In genomic region chr10:81195300-81195699, GRCm38 (mm10) we compare ENCODE assay signal across 15 mouse cellular contexts. TPM values are rescaled to one million over a fixed set of nuclear protein-coding genes. Genes with fewer than 3 reads are reported as not detected.
DNase-seq lines count a peak whose midpoint lies in the region; ATAC-seq and TF ChIP-seq lines count a peak whose summit lies in the region.
"Had no signal": no experiment of that assay in that cellular context is flagged by ENCODE, and none has a peak within 500 bp of the region (broad histone marks: within the 10 kb centered on the region; RNA-seq: fewer than 3 reads in every experiment).

No protein-coding gene starts in this region.

- H3K4me1 ChIP-seq in CH12.LX (ENCODE audit: control insufficient read depth in 1 of 2, insufficient read depth in 2 of 2), result peaks cover 31 to 62% of the 10 kb centered on the region in 2 experiments
- peaks cover 69% of the 10 kb centered on the region for H3K4me1 ChIP-seq in heart, embryonic 13.5 days
- peaks cover 22% of the 10 kb centered on the region for H3K4me1 ChIP-seq in limb, embryonic 14.5 days (ENCODE audit: control insufficient read depth, insufficient read depth, low read length)

- WGBS in heart, embryonic 13.5 days, result 34% methylated on average over 4 of the region's 4 CpGs
- WGBS in limb, embryonic 14.5 days, result 65% methylated on average over 4 of the region's 4 CpGs

- peaks cover 8 to 14% of the 10 kb centered on the region in 2 experiments for H3K36me3 ChIP-seq in CH12.LX (replicated peaks in 1 of 2; ENCODE audit: control insufficient read depth in 1 of 2, insufficient read depth in 1 of 2, low read length in 1 of 2)
- peaks cover 15% of the 10 kb centered on the region for H3K36me3 ChIP-seq in heart, embryonic 13.5 days
- H3K36me3 ChIP-seq in limb, embryonic 14.5 days (ENCODE audit: control insufficient read depth, insufficient read depth, low read length), result peaks cover 10% of the 10 kb centered on the region

- no peak overlapping the region for H3K9ac ChIP-seq in CH12.LX (ENCODE audit: insufficient read depth, low read depth)
- peak overlapping the region; percentile 97 for H3K9ac ChIP-seq in heart, embryonic 13.5 days
- no peak overlapping the region for H3K9ac ChIP-seq in limb, embryonic 14.5 days (ENCODE audit: low read depth, low read length, severe bottlenecking)
- H3K9ac ChIP-seq: liver, embryonic 14.5 days had no signal

- no peak for TF ChIP-seq EP300 in CH12.LX (IDR thresholded peaks at IDR 0.05; ENCODE audit: low read length)

- dilution Hi-C loops in CH12.LX (cut with MboI; ENCODE audit: extremely low pct_ligation_motif_present, extremely low pct_unique_long_range_greater_than_20kb, low sequenced_read_pairs), result no loop called here

- DNase-seq in gastrocnemius, postnatal 25 days, result peak; percentile 82
- DNase-seq in gastrocnemius, postnatal 10 days, result no peak
- DNase-seq in CH12.LX (ENCODE audit: extremely low read depth), result no peak
- no peak for DNase-seq in limb, embryonic 14.5 days (ENCODE audit: low spot score)
- no peak for DNase-seq in urinary bladder, postnatal 14 days (ENCODE audit: low spot score)
- DNase-seq in frontal cortex, postnatal 25 days (ENCODE audit: low spot score in 2 of 2), result no peak
- DNase-seq: adrenal gland, adult 2 months; thymus, postnatal 25 days had no signal

- no peak for ATAC-seq in heart, embryonic 13.5 days (ENCODE audit: extremely low read depth, insufficient number of reproducible peaks, low FRiP score, low TSS enrichment)
- no peak for ATAC-seq in limb, embryonic 14.5 days (ENCODE audit: low FRiP score, low read depth)
- ATAC-seq: inflammation-experienced regulatory T-cells, adult 6 months had no signal

- H3K27ac ChIP-seq in CH12.LX (ENCODE audit: insufficient read depth, low read depth), result 0 out of 2 replicates have a peak overlapping the region, but pooled peaks have one; percentile 4
- peak overlapping the region; percentile 99 for H3K27ac ChIP-seq in heart, embryonic 13.5 days (replicated peaks)
- no peak overlapping the region for H3K27ac ChIP-seq in limb, embryonic 14.5 days (replicated peaks; ENCODE audit: low read depth, low read length)
- H3K27ac ChIP-seq: liver, embryonic 14.5 days had no signal

- peak overlapping the region; percentile 87; the same call in 1 of the 2 replicates for H3K4me2 ChIP-seq in CH12.LX (ENCODE audit: insufficient read depth, low read depth, poor library complexity, severe bottlenecking)
- peak overlapping the region; percentile 75 for H3K4me2 ChIP-seq in heart, embryonic 13.5 days
- H3K4me2 ChIP-seq in limb, embryonic 14.5 days (replicated peaks; ENCODE audit: low read depth, low read length, severe bottlenecking), result no peak overlapping the region

- in situ Hi-C loops in CH12.LX (cut with MboI; ENCODE audit: low pct_ligation_motif_present, low pct_unique_long_range_greater_than_20kb, low sequenced_read_pairs), result loop anchor here (5.0 to 10.0 kb wide), 2 partner anchors 92 to 160 kb away; partner anchors contain the start of genes Hmg20b and Mfsd12

- no peak for TF ChIP-seq POLR2A in CH12.LX (IDR thresholded peaks at IDR 0.05; ENCODE audit: low read depth, low read length)
- no peak for TF ChIP-seq POLR2A in limb, embryonic 14.5 days (IDR thresholded peaks at IDR 0.05; ENCODE audit: borderline replicate concordance, extremely low read depth, insufficient read depth, insufficient read length)

- TF ChIP-seq RAD21 in CH12.LX (IDR thresholded peaks at IDR 0.05; ENCODE audit: low read depth, low read length), result no peak

- no peak for TF ChIP-seq CTCF in CH12.LX (conservative IDR thresholded peaks at IDR 0.05 in 1 of 2, IDR thresholded peaks at IDR 0.05 in 1 of 2; ENCODE audit: low read depth in 2 of 2, low read length in 2 of 2)

- no peaks in the 10 kb centered on the region for H3K79me2 ChIP-seq in CH12.LX (replicated peaks; ENCODE audit: control insufficient read depth, extremely low read depth, insufficient read depth, poor library complexity, severe bottlenecking)

- H3K27me3 ChIP-seq in CH12.LX (replicated peaks), result peaks cover 5% of the 10 kb centered on the region
- peaks cover 44% of the 10 kb centered on the region for H3K27me3 ChIP-seq in heart, embryonic 13.5 days (replicated peaks)
- H3K27me3 ChIP-seq in limb, embryonic 14.5 days (ENCODE audit: control insufficient read depth, insufficient read depth, low read length), result peaks cover 24% of the 10 kb centered on the region

- no peaks in the 10 kb centered on the region for H3K9me3 ChIP-seq in CH12.LX (replicated peaks; ENCODE audit: low read length)
- H3K9me3 ChIP-seq in heart, embryonic 13.5 days, result no peaks in the 10 kb centered on the region
- H3K9me3 ChIP-seq in limb, embryonic 14.5 days (ENCODE audit: control insufficient read depth, low read length), result no peaks in the 10 kb centered on the region
- H3K9me3 ChIP-seq: megakaryocyte, embryonic 14.5 days had no signal

- peak overlapping the region in 2 of 3 experiments; percentile 3 to 33 for H3K4me3 ChIP-seq in CH12.LX (replicated peaks in 1 of 3; ENCODE audit: low read depth in 2 of 3, low read length in 2 of 3, poor library complexity in 1 of 3)
- H3K4me3 ChIP-seq in heart, embryonic 13.5 days, result peak overlapping the region; percentile 58
- H3K4me3 ChIP-seq in limb, embryonic 14.5 days (replicated peaks; ENCODE audit: low read length), result peak overlapping the region; percentile 4; the same call in 1 of the 2 replicates

TF ChIP-seq in CH12.LX, 34 proteins besides CTCF, POLR2A, EP300 and RAD21:
- TF ChIP-seq BHLHE40 (IDR thresholded peaks at IDR 0.05; ENCODE audit: low read depth, low read length), result 0 out of 2 replicates have a peak, but pooled peaks have one; percentile 3
- no peak for TF ChIP-seq POLR2AphosphoS2 (IDR thresholded peaks at IDR 0.05; ENCODE audit: low read depth, low read length)

RNA-seq across cellular contexts. Expression of gene Nmrk2, which starts 6.6 kb away (rescaled TPM):
- 10 to 100 TPM; 41.1 to 57.7 TPM for total RNA-seq in gastrocnemius, postnatal 25 days (2021)
- total RNA-seq in gastrocnemius, postnatal 10 days (2021), result 1 to 10 TPM; 1.7 to 1.8 TPM
- total RNA-seq in CH12.LX (2012; rRNA removed), result 0.08 TPM in 1 of 2 replicates, not detected in the other
- total RNA-seq in CH12.LX (2014; rRNA removed), result not detected in 2 replicates
- not detected in 2 replicates for polyA plus RNA-seq in CH12.LX (2012; ENCODE audit: insufficient read length, low read depth)
- 5.2 and 6.1 TPM in 2 replicates for polyA plus RNA-seq in heart, embryonic 13.5 days (2015; fragmentation: Nextera tagmentation; extraction: Ambion mirVana)
- 0.31 and 0.43 TPM in 2 replicates for polyA plus RNA-seq in limb, embryonic 14.5 days (2012; rRNA removed)
- 0.64 and 0.87 TPM in 2 replicates for polyA plus RNA-seq in limb, embryonic 14.5 days (2014; fragmentation: Nextera tagmentation; extraction: Ambion mirVana)
- total RNA-seq: adrenal gland, adult 2 months; left cerebral cortex, postnatal 10 days had no signal
- polyA plus RNA-seq: adrenal gland, adult 2 months; forebrain, embryonic 11.5 days; liver, embryonic 14.5 days had no signal

RNA-seq across cellular contexts. Expression of gene 4930442H23Rik, which starts 11.7 kb away (rescaled TPM):
- not detected for total RNA-seq in gastrocnemius, postnatal 25 days (2021)
- total RNA-seq in gastrocnemius, postnatal 10 days (2021), result not detected
- total RNA-seq in CH12.LX (2012; rRNA removed) (0.29 TPM in 1 of 2 replicates, not detected in the other), CH12.LX (2014; rRNA removed) (not detected in 2 replicates)
- polyA plus RNA-seq in CH12.LX (2012; ENCODE audit: insufficient read length, low read depth), result 0.27 and 0.35 TPM in 2 replicates
- polyA plus RNA-seq in heart, embryonic 13.5 days (2015; fragmentation: Nextera tagmentation; extraction: Ambion mirVana), result 0.27 TPM in 1 of 2 replicates, not detected in the other
- not detected in 2 replicates for polyA plus RNA-seq in limb, embryonic 14.5 days (2012; rRNA removed)
- not detected in 2 replicates for polyA plus RNA-seq in limb, embryonic 14.5 days (2014; fragmentation: Nextera tagmentation; extraction: Ambion mirVana)
- total RNA-seq: adrenal gland, adult 2 months; heart, adult 18-20 months; left cerebral cortex, postnatal 10 days had no signal
- polyA plus RNA-seq: forebrain, embryonic 11.5 days; inflammation-experienced regulatory T-cells, adult 6 months; liver, embryonic 14.5 days had no signal

RNA-seq across cellular contexts. Expression of gene Dapk3, which starts 12.5 kb away (rescaled TPM):
- 10 to 100 TPM; 22.3 to 22.4 TPM for total RNA-seq in gastrocnemius, postnatal 25 days (2021)
- total RNA-seq in gastrocnemius, postnatal 10 days (2021), result 10 to 100 TPM; 29.8 to 30.4 TPM
- 43.9 and 46.2 TPM in 2 replicates for total RNA-seq in CH12.LX (2012; rRNA removed)
- total RNA-seq in CH12.LX (2014; rRNA removed), result 25.4 and 27.5 TPM in 2 replicates
- polyA plus RNA-seq in CH12.LX (2012; ENCODE audit: insufficient read length, low read depth), result 39.5 and 44.5 TPM in 2 replicates
- 41.5 and 42.4 TPM in 2 replicates for polyA plus RNA-seq in heart, embryonic 13.5 days (2015; fragmentation: Nextera tagmentation; extraction: Ambion mirVana)
- 73.0 and 81.8 TPM in 2 replicates for polyA plus RNA-seq in limb, embryonic 14.5 days (2012; rRNA removed)
- 57.7 and 60.9 TPM in 2 replicates for polyA plus RNA-seq in limb, embryonic 14.5 days (2014; fragmentation: Nextera tagmentation; extraction: Ambion mirVana)

RNA-seq across cellular contexts. Expression of gene Eef2, which starts 18.9 kb away (rescaled TPM):
- 100 to 1,000 TPM; 838 to 862 TPM for total RNA-seq in gastrocnemius, postnatal 25 days (2021)
- 1,000 to 10,000 TPM in 1 of 2 experiments, 100 to 1,000 TPM in 1; 974 to 1,018 TPM for total RNA-seq in gastrocnemius, postnatal 10 days (2021)
- total RNA-seq in CH12.LX (2012; rRNA removed) (3,382 and 4,660 TPM in 2 replicates), CH12.LX (2014; rRNA removed) (1,528 and 1,752 TPM in 2 replicates)
- polyA plus RNA-seq in CH12.LX (2012; ENCODE audit: insufficient read length, low read depth), result 2,532 and 2,649 TPM in 2 replicates
- 393 and 411 TPM in 2 replicates for polyA plus RNA-seq in heart, embryonic 13.5 days (2015; fragmentation: Nextera tagmentation; extraction: Ambion mirVana)
- 1,329 and 1,559 TPM in 2 replicates for polyA plus RNA-seq in limb, embryonic 14.5 days (2012; rRNA removed)
- 544 and 581 TPM in 2 replicates for polyA plus RNA-seq in limb, embryonic 14.5 days (2014; fragmentation: Nextera tagmentation; extraction: Ambion mirVana)

RNA-seq across cellular contexts. Expression of gene Pias4, which starts 27.6 kb away (rescaled TPM):
- total RNA-seq in gastrocnemius, postnatal 25 days (2021), result 10 to 100 TPM; 11.7 to 14.2 TPM
- total RNA-seq in gastrocnemius, postnatal 10 days (2021), result 10 to 100 TPM; 10.7 to 13.8 TPM
- 24.3 and 26.6 TPM in 2 replicates for total RNA-seq in CH12.LX (2012; rRNA removed)
- 13.6 and 15.3 TPM in 2 replicates for total RNA-seq in CH12.LX (2014; rRNA removed)
- 26.5 and 33.5 TPM in 2 replicates for polyA plus RNA-seq in CH12.LX (2012; ENCODE audit: insufficient read length, low read depth)
- 35.7 and 40.3 TPM in 2 replicates for polyA plus RNA-seq in heart, embryonic 13.5 days (2015; fragmentation: Nextera tagmentation; extraction: Ambion mirVana)
- 35.1 and 49.4 TPM in 2 replicates for polyA plus RNA-seq in limb, embryonic 14.5 days (2012; rRNA removed)
- polyA plus RNA-seq in limb, embryonic 14.5 days (2014; fragmentation: Nextera tagmentation; extraction: Ambion mirVana), result 40.4 and 44.2 TPM in 2 replicates

Comparison
In these comparisons a context has a peak if more than half of its experiments do, and no peak if none do; other contexts are left out.
1. RNA of gene Nmrk2, which starts 6.6 kb away (total RNA-seq): 41.1 to 57.7 TPM in gastrocnemius, postnatal 25 days; 1.7 to 1.8 TPM in gastrocnemius, postnatal 10 days and 0.08 TPM in CH12.LX; every median in the first group is over 10 times any median in the second.
2. H3K4me3 ChIP-seq: peak in every context shown above with its lines; median percentile 58 in heart, embryonic 13.5 days; 18 in CH12.LX; 4 in limb, embryonic 14.5 days.